Mouse (Mus musculus): ENCODE results near the gene Agpat3.

DNA sequence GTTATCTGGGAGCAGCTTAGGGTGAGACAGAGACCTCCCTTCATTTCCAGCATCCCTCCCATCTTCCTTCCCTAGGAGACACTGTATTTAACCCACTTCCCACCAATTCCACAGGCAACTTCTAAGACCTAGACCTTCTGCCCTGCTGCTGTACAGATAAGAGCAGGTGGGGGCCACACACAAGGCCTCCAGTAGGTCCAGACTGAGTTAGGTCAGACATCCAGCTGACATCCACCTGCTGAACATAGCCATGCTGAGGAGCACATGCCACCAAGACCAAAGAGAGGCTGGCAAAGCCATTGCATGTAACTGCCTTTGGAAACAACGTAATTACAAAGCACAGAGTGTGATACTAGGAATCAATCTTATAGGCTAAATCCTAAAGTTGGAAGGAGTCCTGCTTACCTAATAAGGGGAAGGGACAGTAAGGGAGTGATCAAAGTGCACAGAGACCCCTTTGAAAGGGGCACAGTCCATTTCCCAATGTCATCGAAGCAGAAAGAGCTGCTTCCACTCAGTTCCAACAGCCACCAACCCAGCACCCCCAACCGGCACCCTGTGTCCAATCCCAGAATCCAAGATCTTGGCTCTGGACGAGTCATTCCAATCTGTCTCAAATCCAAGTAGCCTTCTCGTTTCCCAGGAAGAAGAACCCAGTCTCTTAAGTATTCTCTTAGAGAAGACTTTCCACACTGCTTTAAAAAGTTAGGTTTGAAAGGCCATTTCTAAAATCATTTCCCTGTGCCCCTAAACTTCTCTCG lies 1.3 kb downstream of the Agpat3 start:
- no peak for TF ChIP-seq CTCF (IDR thresholded peaks at IDR 0.05; ENCODE audit: extremely low read depth, insufficient read length, insufficient replicate concordance, low read depth, low read length)
- no peak for TF ChIP-seq POLR2A (IDR thresholded peaks at IDR 0.05; ENCODE audit: low read depth, low read length)

Data from small intestine, adult 2 months (tissue).